Mouse (Mus musculus): Measurements from ENCODE around the gene Akap7.

DNA sequence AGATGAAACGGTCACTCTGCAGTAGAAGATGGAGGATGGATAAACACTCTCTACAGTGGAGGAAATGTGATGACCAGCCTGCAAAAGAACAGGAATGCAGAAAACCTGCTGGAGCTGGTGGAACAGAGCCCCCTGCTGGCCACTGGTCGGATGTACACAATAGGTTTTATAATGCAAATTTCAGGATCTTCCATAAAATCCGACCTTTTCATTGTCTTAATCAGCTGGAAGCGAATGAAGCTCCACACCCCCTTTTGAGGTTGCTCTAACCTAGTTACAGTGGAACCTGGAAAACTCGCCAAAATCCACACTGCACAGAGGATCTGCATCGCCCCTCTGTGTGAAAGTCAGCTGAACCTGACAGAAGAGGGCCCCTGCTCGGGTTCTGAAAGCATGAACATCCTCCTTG, 88.4 kb downstream of the Akap7 start:
- peak; percentile 65; the same call in 1 of the 2 replicates for TF ChIP-seq CTCF (IDR thresholded peaks at IDR 0.05; ENCODE audit: control insufficient read depth, insufficient read depth, insufficient replicate concordance, low read depth, low read length)
- no peak for TF ChIP-seq POLR2A (IDR thresholded peaks at IDR 0.05; ENCODE audit: control insufficient read depth, low read depth, low read length)

Data from testis, adult 2 months (tissue).